Mouse (Mus musculus) left cerebral cortex, adult 8-10 months (tissue): ENCODE results near the gene Tmed8. TPM values are rescaled to one million over a fixed set of nuclear protein-coding genes. Genes with fewer than 3 reads are reported as not detected.

Experiments used
- total RNA-seq, 4 experiments: library from RNA; stranded (reverse); gene quantifications; 2 replicates each; pipeline ENCODE4 v1.2.4; 2022

The Tmed8 gene
- total RNA-seq, 4 experiments from 2014 or later: 27.7 to 30.1 (median 29.0) TPM

Other genes with a start within 250 kb of the Tmed8 start
- 10 to 100 TPM; 46.9 to 56.7 (median 53.3) TPM for gene Zdhhc22, start 210.0 kb downstream of the Tmed8 start, total RNA-seq
- 10 to 100 TPM; 34.8 to 43.8 (median 37.5) TPM for gene Tmem63c, start 179.1 kb downstream of the Tmed8 start, total RNA-seq
- 10 to 100 TPM in 1 of 4 experiments, 1 to 10 TPM in 3; 7.1 to 10.4 (median 8.5) TPM for gene Ngb, start 97.9 kb downstream of the Tmed8 start, total RNA-seq
- 10 to 100 TPM; 52.3 to 58.4 (median 55.2) TPM for gene Gstz1, start 53.3 kb downstream of the Tmed8 start, total RNA-seq
- 10 to 100 TPM; 18.3 to 19.6 (median 19.1) TPM for gene Pomt2, start 52.5 kb downstream of the Tmed8 start, total RNA-seq
- 1 to 10 TPM; 3.5 to 7.3 (median 5.1) TPM for gene Samd15, start 731 bp downstream of the Tmed8 start, total RNA-seq
- 1 to 10 TPM in 2 of 4 experiments, under 1 TPM in 2; 0.89 to 1.6 (median 1.0) TPM for gene Noxred1, start 38.3 kb upstream of the Tmed8 start, total RNA-seq
- 10 to 100 TPM; 50.5 to 60.0 (median 57.6) TPM for gene Vipas39, start 65.8 kb upstream of the Tmed8 start, total RNA-seq
- gene Ahsa1, start 66.0 kb upstream of the Tmed8 start, total RNA-seq: 100 to 1,000 TPM; 129 to 167 (median 149) TPM
- under 1 TPM; 0.32 to 0.91 (median 0.54) TPM for gene Ism2, start 99.3 kb upstream of the Tmed8 start, total RNA-seq
- gene Sptlc2, start 187.9 kb upstream of the Tmed8 start, total RNA-seq: 10 to 100 TPM; 27.6 to 37.0 (median 32.7) TPM
- gene Slirp, start 243.4 kb upstream of the Tmed8 start, total RNA-seq: 100 to 1,000 TPM; 101 to 134 (median 108) TPM
- 10 to 100 TPM; 18.8 to 22.9 (median 19.0) TPM for gene Alkbh1, start 243.6 kb upstream of the Tmed8 start, total RNA-seq